Mouse (Mus musculus) B cell, adult 2 months (primary cell): Measurements from ENCODE around the gene Zfp467.
A peak's percentile ranks its signal among the peaks of the same experiment; 100 is the strongest.

Experiments
- DNase-seq, 2 experiments: peaks; one replicate each; pipeline ENCODE4 v3.0.0; 2022

Zfp467 gene

GRCm38 (mm10) chr6:48445181-48446101, at the start of gene Zfp467:
TSS of gene Zfp467 (minus strand) at chr6:48445825.
- DNase-seq: peak; percentile 37 to 52

GRCm38 (mm10) chr6:48493136-48493730, 47.6 kb upstream of the Zfp467 start:
- no peak for DNase-seq

GRCm38 (mm10) chr6:48491361-48491760, 45.7 kb upstream of the Zfp467 start:
- DNase-seq: no peak

GRCm38 (mm10) chr6:48489741-48490140, 44.1 kb upstream of the Zfp467 start:
- no peak for DNase-seq

GRCm38 (mm10) chr6:48487747-48488725, 42.4 kb upstream of the Zfp467 start:
- DNase-seq: no peak

GRCm38 (mm10) chr6:48482501-48482900, 36.9 kb upstream of the Zfp467 start:
- no peak for DNase-seq

GRCm38 (mm10) chr6:48478446-48478845, 32.8 kb upstream of the Zfp467 start:
- no peak for DNase-seq

GRCm38 (mm10) chr6:48470739-48471138, 25.1 kb upstream of the Zfp467 start:
- no peak for DNase-seq

- DNase-seq: no peak
These were observed 21.9 kb upstream of the Zfp467 start for GRCm38 (mm10) chr6:48467490-48467889.

GRCm38 (mm10) chr6:48466715-48467114, 21.1 kb upstream of the Zfp467 start:
- no peak for DNase-seq

- DNase-seq: no peak
These were observed 19.5 kb upstream of the Zfp467 start for GRCm38 (mm10) chr6:48464966-48465679.

- no peak for DNase-seq
These were observed 7.1 kb upstream of the Zfp467 start for GRCm38 (mm10) chr6:48452771-48453170.

- no peak for DNase-seq
These were observed 6.5 kb upstream of the Zfp467 start for GRCm38 (mm10) chr6:48452151-48452550.

- no peak for DNase-seq
These were observed 2.9 kb upstream of the Zfp467 start for GRCm38 (mm10) chr6:48448527-48448926.

- DNase-seq: no peak
These were observed 2.3 kb upstream of the Zfp467 start, which contains the start of gene Sspo for GRCm38 (mm10) chr6:48447929-48448328. TSS of gene Sspo (plus strand) at chr6:48448229.

GRCm38 (mm10) chr6:48446896-48447295, 1.3 kb upstream of the Zfp467 start:
- no peak for DNase-seq

- no peak for DNase-seq
These were observed 631 bp upstream of the Zfp467 start for GRCm38 (mm10) chr6:48446256-48446655.

- peak; percentile 26 to 40 for DNase-seq
These were observed 1.1 kb downstream of the Zfp467 start for GRCm38 (mm10) chr6:48444310-48445180.

- DNase-seq: peak; percentile 89 to 92
These were observed 1.9 kb downstream of the Zfp467 start for GRCm38 (mm10) chr6:48443592-48444309.

- DNase-seq: no peak
These were observed 5.2 kb downstream of the Zfp467 start for GRCm38 (mm10) chr6:48440306-48441014.
